Mouse (Mus musculus) testis, adult 2 months (tissue): ENCODE data around the gene Olfr1045.

Source experiments
- CTCF ChIP-seq: fragments of 200-500 bp; IDR thresholded peaks from 2 replicates; pipeline ENCODE4 v1.5.1; 2012; ENCODE audit warnings: low read depth, mild to moderate bottlenecking, inconsistent platforms, low read length, moderate library complexity; ENCODE audit not compliant: control insufficient read depth, insufficient read depth, insufficient replicate concordance
- POLR2A ChIP-seq: fragments of 200-500 bp; IDR thresholded peaks from 2 replicates; pipeline ENCODE4 v1.6.1; 2012; ENCODE audit warnings: low read depth, mild to moderate bottlenecking, inconsistent platforms, low read length, moderate library complexity; ENCODE audit not compliant: control insufficient read depth

- TF ChIP-seq CTCF (no peak), POLR2A (no peak)
Measured at GRCm38 (mm10) chr2:86146632-86147031, 56.2 kb downstream of the Olfr1045 start, which contains the start of gene Olfr1040.
